Mouse (Mus musculus) testis, adult 2 months (tissue): ENCODE results near the gene Rdh16f2.

Source experiments
- CTCF ChIP-seq: fragments of 200-500 bp; IDR thresholded peaks from 2 replicates; pipeline ENCODE4 v1.5.1; 2012; ENCODE audit warnings: low read depth, mild to moderate bottlenecking, inconsistent platforms, low read length, moderate library complexity; ENCODE audit not compliant: control insufficient read depth, insufficient read depth, insufficient replicate concordance
- POLR2A ChIP-seq: fragments of 200-500 bp; IDR thresholded peaks from 2 replicates; pipeline ENCODE4 v1.6.1; 2012; ENCODE audit warnings: low read depth, mild to moderate bottlenecking, inconsistent platforms, low read length, moderate library complexity; ENCODE audit not compliant: control insufficient read depth

DNA sequence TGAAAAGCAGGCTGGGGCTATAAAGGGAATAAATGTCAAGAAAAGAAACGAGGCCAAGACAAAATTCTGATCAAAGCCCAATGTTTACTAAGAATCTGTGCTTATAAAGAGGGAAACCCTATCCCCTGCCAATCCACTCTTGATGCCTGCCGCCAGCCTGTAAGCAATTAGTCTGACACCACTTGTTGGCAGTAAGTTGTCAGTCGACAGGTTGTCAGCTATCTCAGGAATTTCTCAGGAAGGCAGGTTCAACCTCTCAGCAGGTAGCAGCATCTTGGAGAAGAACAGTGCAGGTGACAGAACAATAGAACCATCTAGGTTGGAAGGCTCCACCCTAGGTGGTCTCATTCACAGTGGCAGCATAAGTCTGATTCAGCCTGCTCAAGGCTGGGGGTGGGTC is 37.2 kb upstream of the Rdh16f2 start:
- TF ChIP-seq POLR2A (no peak), CTCF (no peak)
